Mouse (Mus musculus): ENCODE data around the gene Iqcf5. TPM values are rescaled to one million over a fixed set of nuclear protein-coding genes. Genes with fewer than 3 reads are reported as not detected.

Iqcf5 gene
- total RNA-seq (2015) (not detected in 2 replicates), total RNA-seq (2017) (not detected in 2 replicates)

DNA sequence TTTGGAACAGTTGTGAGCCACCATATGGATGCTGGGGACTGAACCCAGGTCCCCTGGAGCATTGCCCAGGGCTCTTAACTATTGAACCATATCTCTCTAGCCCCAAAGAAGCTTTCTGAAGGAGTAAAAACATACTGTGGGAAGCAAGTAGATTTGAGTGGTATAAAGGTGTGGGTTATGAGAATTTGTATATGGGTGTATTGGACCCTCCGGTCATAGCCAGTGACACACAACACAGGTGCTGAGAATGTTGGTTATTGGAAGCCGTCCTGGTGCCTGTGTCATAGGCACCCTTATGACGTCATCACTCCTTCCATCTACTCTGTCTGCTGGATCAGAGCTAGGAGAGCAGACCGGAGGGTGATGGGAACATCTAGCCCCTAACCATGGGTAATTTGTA, at the start of gene Iqcf5:
TSS of gene Iqcf5 (plus strand) at position 301 of the 400 bp plus-strand sequence.
- no peak for ATAC-seq (replicated peaks; ENCODE audit: poor library complexity)

DNA sequence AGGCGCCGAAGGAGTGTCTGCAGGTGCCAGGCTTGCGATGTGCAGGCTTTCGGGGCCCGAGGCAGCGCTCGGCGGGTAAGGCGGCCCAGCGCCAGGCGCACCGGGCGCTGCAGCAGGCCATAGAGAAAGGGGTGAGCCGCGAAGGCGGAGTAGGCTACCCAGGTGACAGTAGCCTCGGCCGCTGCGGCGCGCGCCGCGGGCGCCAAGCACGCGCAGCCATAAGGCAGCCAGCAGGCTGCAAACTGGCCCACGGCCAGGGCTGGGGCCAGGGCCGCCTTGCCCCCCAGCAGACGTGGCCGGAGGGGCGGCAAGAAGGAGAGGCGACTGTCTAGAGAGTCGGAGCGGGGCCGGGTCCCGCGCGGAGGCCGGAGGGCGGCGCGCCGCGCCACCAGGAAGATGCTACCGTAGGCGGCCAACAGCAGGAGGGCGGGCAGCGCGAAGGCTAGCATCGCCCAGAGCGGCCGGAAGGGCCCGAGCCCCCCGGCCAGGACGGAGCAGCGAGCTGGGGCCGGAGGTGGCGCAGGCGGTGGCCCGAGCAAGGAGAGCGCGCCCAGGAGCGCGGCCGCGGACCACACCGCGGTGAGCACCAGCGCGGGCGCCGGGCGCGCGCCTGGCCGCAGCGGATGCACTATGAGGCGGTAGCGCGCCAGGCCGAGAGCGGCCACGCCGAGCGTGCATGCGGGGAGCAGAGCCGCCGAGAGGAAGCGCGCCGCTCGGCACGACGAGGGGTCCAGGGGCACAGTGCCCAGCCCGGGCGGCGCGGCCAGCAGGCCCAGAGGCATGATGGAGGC, 49.4 kb upstream of the Iqcf5 start:
- peak; percentile 40 for ATAC-seq (replicated peaks; ENCODE audit: poor library complexity)

DNA sequence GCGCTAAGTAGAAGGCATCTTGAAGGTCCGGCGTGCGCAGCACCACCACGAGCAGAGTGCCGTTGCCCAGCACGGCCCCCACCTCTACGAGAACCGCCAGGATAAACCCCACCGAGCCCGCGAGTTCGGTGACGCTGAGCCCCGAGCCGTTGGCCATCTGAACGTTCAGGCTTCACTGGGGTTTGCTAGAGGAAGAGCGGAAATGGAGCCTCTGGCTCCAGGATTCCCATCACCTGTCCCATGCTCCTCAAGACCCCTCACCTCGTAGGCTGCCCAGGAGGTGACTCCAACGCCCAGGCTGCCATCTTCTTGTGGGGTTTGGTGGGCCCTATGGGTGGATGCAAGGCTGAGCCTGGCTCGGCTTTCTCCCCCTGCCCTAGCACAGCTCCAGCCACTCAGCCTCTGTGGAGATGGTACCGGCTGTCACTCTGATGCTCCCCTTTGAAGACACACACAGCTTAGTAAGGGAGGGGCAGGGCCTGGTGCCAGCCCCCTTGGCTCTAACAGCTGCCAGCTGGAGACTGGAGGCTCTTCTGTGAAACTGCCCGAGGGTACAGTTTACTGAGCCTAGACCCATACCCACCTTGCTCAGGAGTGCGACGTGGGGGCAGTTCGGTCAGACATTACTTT, 48.7 kb upstream of the Iqcf5 start, which contains the start of gene Gpr62:
TSS of gene Gpr62 (minus strand) at position 368 of the 630 bp plus-strand sequence.
- no peak for ATAC-seq (replicated peaks; ENCODE audit: poor library complexity)

DNA sequence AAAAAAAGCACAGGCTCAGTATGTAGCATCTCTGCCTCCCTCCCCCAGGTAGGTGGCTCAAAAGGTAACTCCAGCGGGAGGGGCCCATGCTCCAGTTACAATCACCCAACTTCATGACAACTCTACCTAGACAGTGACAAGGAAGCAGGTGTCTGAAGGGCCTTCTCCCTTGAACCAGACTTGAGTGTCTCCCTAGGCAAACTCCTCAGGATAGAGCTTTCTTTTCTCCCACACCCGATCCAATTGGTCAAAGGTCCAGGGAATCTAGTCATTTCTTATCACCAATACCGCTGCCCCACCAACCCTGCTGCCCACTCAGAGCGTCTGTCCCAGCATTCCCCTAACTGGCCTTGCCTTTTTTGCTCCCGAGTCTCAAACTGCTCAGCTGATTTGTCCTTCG, 47.7 kb upstream of the Iqcf5 start:
- ATAC-seq (replicated peaks; ENCODE audit: poor library complexity): no peak

DNA sequence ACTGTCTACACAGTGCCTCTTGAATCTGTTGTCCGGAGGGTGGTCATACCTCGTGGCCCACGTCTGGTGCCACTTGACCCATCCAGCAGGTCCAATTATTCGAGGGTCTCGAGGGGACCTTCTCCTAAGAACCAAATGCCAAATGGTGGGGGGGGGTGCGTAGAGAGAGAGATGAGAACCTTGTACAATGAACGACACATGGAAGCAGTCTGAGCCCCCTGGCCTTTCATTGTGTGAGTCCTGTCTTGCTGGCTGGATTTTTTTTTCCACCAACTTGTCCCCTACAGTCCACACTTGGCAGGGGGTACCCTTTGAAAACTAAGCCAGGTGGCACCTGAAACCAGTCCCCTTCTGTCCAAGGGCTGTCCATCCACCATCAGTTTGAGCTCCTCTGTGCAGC, 46.6 kb upstream of the Iqcf5 start:
- ATAC-seq (replicated peaks; ENCODE audit: poor library complexity): no peak

DNA sequence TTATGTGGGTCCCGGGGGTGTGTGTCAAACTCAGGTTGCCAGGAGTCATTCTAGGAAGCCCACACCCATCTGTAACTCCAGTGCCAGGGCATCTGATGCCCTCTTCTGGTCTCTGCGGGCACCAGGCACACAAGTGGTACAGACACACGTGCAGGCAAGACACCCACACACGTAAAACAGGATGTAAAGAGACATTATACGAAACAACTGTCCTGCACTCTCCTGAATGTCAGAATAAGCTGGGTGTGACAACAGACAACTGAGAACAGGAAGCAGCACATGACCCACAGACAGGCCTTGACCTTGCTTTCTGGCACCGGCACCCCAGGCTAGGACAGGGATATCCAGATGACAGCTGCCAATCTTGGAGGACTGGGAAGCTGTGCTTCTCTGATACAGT, 45.1 kb upstream of the Iqcf5 start:
- peak; percentile 46 for ATAC-seq (replicated peaks; ENCODE audit: poor library complexity)

DNA sequence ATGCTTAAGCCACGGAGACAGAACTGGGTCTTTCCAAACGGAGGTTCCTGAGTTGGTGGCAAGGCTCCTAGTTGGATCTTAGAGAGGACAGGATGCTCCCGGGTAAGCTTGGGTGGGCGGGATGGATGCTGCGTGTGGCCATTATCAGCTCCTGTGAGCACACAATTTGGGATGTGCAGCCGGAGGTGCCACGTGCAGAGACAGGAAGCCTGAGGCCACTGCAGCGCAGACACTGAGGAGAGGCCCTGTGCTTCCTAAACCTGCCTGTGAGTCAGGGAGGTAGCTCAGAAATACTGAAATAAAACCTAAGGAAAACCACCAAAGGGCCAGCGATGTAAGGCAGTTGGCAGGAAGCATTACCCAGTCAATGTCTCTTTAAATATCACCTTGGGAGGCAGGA, 44.6 kb upstream of the Iqcf5 start:
- ATAC-seq (replicated peaks; ENCODE audit: poor library complexity): no peak

DNA sequence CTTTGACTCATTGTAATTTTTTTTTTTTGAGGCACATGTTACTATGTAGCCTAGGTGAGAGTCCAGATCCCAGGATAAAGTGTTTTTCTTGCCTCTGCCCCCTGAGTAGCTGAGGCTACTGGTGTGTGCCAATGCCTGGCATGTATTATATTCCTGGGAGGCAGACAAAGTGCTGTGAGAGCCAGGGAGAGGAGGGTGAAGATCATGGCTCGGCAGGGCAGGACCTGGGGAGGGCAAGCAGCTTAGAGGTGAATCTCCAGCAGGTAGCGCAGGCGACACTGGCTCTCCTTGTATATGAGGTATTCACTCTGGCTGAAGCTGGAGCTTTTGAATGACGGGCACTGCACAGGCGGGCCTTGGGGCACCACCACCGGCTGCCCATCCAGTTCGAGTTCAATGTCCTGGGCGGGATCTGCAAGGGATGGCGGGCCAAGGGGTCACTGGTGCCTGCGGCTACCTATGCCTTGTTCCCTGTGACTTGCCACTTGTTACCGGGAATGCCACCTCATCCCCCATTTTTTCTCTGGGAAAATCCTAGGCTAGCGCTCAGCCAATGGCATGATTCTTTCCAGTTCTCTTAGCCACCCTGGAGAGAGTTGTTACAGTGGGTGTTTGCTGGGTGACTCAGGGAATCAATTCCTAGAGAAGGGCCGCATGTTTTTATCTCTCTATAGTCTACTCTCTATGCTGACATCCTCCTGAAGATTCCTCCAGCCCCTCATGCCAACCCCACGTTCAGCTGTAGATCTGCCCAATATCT, 43.2 kb upstream of the Iqcf5 start:
- ATAC-seq (replicated peaks; ENCODE audit: poor library complexity): no peak

DNA sequence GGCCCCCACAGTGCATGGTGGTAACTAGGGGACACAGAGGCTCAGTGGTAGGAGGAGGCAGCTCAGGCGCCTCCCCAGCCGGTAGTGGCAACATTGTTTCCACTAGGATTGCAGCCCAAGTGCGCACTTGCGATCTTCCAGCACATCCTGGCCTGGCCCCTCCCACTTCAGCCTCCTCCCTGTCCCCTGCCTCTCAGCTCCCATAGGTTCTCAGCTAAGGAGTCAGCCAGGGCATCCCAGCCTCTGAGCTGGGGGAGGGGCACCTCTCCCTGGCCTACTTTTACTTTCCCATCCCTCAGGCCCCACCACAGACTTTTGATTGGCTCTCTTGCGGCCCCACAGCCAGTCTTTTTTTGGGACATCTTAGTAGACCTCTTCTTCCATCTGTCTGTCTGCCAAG, 42.5 kb upstream of the Iqcf5 start:
- no peak for ATAC-seq (replicated peaks; ENCODE audit: poor library complexity)

DNA sequence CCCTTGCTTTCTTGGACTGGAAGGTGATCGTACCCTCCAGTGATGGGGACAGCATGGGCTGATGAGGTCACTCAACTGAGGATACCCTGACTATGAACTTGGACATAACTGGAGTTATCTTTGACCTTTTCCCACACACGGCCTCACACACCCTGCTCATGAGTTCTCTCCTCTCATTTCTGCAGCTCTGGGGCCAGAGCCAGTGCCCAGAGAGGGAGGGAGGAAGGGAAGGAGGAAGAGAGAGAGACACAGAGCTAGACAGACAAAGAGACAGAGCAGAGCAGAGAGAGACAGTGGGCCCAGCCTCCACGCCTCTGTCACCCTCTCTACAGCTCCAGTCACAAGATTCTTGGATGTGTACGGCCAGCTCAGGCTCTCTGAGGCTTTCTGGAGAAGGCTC, 42.1 kb upstream of the Iqcf5 start:
- ATAC-seq (replicated peaks; ENCODE audit: poor library complexity): no peak

DNA sequence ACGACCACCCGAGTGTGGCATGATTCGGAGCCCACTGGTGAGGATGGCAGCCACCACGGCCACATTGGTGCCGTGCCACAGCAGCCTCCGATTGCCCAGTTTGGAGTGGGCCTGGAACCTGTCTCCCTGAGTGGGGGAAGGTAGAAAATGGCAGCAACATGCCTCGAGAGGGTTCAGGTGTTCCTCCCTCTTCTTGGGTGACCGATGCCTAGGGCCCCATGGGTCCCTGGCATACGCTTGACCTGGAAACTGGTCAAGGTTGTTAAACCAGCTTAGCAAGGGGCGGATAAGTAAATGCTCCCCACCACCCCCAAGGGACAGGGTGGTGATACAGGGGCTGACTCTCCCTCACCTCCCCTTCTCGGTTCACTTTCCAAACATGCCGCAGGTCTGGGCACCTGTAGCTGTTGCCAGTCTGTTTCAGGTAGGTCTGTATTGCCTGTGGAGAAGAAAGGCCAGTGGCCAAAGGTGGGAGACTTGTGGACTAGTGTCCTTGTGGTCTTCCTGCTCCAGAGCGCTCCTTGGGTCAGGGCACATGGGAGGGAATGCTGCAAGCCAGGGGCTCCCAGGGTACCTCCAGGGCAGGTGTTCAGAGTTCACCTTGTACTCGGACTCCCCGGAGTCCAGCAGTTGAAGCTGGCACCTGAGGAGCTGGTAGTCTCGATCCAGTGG, 41.2 kb upstream of the Iqcf5 start:
- no peak for ATAC-seq (replicated peaks; ENCODE audit: poor library complexity)

DNA sequence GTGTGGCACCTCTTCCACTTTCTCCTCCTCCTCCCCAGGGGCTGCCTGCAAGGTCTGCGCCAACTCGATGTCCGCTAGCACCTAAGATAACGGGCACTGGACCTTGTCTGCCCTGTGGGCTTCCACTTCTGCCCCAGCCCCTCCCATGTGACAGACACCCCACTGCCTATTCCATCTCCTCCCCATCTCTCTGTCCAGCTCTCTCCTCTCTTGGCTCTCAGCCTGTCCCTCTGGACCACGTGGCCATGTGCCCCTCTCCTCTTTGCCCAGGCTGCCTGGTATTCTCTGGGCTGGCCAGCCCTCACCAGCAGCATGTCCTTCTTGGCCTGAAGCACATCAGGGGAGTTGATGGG, 40.6 kb upstream of the Iqcf5 start:
- ATAC-seq (replicated peaks; ENCODE audit: poor library complexity): no peak

DNA sequence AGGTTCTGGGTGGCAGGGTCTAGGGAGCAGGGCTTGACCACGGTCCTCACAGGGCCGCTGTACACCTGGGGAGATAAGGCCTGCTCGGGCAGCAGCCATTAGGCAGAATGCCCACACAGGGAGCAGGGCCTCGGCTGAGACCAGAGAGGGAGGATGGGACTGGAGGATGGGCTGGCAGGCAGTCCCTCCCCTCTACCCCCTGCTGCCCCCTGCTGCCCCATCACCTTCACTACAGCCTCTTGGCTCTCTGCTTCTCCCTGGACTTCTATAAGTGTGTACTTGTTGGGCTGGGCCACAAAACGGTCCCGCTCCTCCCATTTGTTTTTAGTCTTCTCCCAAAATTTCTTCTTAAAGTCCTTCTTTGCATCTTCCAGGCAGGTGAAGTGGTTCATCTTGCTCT, 39.9 kb upstream of the Iqcf5 start:
- peak; percentile 56 for ATAC-seq (replicated peaks; ENCODE audit: poor library complexity)

DNA sequence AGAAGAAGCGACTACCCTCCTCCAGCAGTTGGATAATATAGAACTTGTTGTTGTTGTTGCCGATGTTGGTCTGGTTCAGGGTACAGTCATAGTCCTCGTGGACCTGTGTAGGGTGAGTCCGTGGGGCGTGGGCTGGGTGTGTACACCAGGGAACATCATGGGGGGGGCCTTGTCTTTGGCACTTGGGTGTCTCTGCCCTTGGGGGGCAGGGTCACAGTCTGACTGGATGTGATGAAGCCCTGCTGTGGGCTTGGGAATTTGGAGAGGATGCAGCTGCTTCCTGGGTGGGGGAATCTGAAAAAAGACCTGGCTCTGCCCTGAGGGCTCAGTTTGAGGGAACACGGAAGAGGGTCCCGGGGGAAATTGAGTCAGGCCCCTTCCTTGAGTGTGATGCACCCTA, 39.3 kb upstream of the Iqcf5 start:
- no peak for ATAC-seq (replicated peaks; ENCODE audit: poor library complexity)

DNA sequence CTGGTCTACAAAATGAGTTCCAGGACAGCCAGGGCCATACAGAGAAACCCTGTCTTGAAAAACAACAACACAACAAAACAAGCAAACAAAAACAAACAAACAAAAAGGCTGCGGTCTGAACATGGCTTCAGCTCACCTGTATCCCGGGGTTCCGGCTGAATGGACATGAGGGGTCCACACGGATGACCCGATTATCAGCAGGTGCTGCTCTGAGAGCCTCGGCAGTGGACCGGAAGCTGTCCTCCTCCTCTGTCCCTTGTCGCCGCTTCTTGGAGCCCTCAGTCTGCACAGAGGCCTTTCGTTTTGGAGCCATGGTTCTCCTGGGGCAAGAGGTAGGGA, 38.7 kb upstream of the Iqcf5 start, which contains the start of gene Rrp9:
TSS of gene Rrp9 (plus strand) at position 301 of the 339 bp plus-strand sequence.
- no peak for ATAC-seq (replicated peaks; ENCODE audit: poor library complexity)

DNA sequence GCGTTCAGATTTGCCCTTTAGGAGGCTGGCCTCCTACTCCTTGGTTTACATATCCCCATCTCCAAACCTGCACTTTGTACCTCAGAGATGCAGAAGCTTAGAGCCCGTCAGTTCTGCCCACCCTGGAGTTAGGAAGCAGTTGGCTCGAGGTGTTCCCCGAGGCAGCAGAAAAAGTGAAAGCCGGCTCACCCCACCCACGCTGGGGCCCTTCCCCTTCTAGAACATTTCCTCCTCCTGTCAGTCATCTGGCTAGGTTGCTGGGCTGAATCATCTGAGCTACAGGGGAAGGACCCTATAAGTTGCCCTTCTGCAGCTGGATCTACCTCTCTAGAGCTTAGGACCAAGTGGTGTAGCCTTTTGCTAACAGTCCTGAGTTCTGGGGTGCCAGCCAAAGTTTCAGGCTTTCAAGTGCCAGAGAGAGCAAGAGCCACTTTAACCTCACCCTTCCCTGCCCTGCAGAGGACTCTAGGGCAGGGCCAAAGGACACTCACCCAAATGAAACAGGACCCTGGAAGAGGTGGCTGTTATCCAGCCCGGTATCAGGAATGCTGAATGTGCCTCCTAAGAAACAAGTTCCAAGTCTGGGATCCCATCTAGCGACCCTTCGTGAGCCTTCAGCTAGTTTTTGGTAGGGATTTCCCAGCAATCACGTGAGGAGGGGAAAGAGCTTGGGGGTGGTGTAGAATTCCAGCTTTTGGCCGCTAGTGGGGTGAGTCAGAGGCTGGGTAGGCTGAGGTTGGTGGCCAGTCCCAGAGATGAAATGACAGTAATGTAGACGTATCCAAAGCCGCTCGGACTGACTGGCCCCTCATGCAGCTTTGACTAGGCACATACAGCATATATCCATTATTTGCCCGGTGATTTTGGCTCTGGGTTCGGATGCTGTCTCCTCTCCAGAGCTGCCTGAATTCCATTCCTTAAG, 38.1 kb upstream of the Iqcf5 start:
- 0 out of 2 replicates have a peak, but pooled peaks have one; percentile 2 for ATAC-seq (replicated peaks; ENCODE audit: poor library complexity)

DNA sequence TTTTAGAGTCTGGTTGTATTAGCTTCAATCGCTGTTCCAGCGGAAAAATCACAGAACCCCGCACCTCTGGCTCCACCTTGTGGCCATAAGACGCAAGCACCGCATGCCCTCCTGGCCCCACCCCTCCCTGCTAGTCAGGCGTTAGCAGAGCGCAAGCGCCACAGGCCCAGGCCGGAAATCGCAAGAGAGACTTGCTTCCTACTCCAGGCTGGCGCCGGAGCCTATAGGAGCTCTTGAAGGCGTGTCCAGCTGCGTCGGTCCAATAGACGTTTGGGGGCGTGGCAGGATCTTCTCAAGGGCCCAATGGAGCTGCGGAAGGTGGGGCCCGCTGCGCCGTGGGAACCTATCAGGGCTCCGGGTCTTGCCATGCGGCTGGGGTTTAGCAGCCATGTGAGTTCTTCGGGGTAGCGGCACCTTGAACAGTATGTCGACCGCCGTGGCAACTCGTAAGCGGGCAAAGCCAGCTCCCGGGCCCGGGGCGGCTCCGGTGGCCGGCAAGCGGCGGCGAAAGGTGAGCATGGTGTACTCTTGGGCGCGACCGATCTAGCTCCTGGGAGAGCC, 37.4 kb upstream of the Iqcf5 start, which contains the start of gene Parp3:
TSS of gene Parp3 (minus strand) at position 26 of the 561 bp plus-strand sequence.
- ATAC-seq (replicated peaks; ENCODE audit: poor library complexity): peak; percentile 87

DNA sequence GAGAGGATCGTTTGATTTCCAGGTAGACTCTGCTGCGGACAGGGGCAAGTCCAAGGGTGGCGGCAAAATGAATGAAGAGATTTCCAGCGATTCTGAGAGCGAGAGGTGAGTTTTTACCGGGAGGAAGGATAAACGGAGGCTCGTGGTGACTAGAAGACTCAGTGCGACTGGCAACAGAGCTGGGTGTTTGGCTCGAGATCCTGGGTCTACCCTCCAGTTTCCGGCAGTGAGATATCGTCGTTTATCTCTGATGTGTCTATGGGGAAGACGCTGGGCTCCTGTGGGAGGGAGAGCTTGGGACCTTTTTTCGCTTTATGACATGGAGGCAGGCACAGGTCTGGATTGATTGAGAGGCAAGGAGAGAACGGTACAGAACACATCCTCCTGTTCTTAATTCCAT, 36.7 kb upstream of the Iqcf5 start:
- ATAC-seq (replicated peaks; ENCODE audit: poor library complexity): no peak

DNA sequence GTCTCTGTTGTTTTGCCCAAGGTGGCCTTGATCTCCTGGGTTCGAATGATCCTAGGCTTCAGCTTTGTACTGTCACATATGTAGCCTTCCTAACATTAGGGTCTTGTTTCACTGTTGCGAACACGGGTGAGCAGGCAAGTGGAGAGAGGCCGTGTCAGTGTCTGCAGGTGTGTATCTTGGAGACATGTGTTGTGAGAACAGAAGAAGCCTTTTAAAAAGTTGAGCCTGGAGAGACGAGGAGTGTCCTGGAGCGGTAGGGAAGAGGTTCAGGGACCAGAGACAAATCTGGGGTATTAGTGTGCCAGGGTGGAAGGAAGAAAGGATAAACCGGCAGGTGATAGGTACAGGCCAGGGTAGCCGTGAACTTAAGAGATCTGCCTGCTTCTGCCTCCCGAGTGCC, 36.3 kb upstream of the Iqcf5 start:
- ATAC-seq (replicated peaks; ENCODE audit: poor library complexity): no peak

DNA sequence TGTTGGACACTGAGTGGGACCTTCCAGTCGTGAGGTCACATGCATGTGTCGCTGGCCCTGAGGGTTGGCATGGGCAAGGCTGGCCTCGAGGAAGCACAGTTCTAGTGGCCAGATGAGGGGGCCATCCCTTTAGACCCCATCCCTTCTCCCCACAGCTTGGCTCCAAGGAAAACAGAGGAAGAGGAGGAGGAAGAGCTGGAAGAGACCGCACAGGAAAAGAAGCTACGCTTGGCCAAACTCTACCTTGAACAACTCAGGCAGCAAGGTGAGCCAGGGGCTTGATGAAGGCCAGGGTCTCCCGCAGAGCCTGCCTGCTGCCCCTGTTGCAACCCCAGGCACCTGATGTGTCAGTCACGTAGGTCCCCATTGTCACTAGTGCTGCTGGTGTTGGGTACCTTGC, 33.8 kb upstream of the Iqcf5 start:
- ATAC-seq (replicated peaks; ENCODE audit: poor library complexity): no peak

Measured in megakaryocyte progenitor cell, adult 5-6 weeks (primary cell).